ENCODE assay signal across 17 mouse cellular contexts in the genomic region with DNA sequence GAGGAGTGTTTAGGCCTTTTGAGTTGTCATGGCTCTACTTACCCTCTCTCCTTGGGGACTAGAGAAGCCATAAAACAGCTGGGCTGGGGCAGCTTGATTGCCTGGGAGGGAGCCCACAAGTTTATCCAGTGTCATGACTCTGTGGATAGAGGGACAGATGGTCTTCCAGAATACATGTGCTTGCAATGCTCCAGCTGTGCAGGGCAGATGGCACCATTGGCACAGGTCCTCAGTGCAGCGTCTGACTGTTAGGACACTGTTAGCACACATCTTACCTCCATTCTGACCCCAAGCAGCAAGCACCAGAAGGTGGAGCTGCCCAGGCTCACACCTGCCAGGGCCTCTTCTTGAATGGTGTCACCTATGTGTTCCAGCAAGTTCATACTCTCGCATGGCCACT.
"Had no signal": no experiment of that assay in that cellular context is flagged by ENCODE, and none has a peak within 500 bp of the region (broad histone marks: within the 10 kb centered on the region; RNA-seq: fewer than 3 reads in every experiment).

No protein-coding gene starts in this region.

- H3K4me2 ChIP-seq: liver, embryonic 11.5 days; liver, embryonic 15.5 days; midbrain, embryonic 13.5 days; neural tube, embryonic 13.5 days had no signal

- DNase-seq: kidney, adult 9 months; kidney, postnatal 10 days; kidney, postnatal 4 days; lung, adult 2 months; lung, postnatal 36 days; retina, postnatal 1 day; right cerebral cortex, postnatal 4 days; spleen, adult 18-20 months; thymus, adult 18-20 months; thymus, postnatal 14 days had no signal

- H3K4me3 ChIP-seq: layer of hippocampus, adult 2 months; limb, embryonic 10.5 days; liver, embryonic 15.5 days; midbrain, embryonic 13.5 days; neural tube, embryonic 13.5 days had no signal

- H3K9me3 ChIP-seq: limb, embryonic 10.5 days; liver, embryonic 15.5 days; midbrain, embryonic 13.5 days; neural tube, embryonic 13.5 days had no signal

- H3K27ac ChIP-seq: layer of hippocampus, adult 2 months; limb, embryonic 10.5 days; liver, embryonic 15.5 days; midbrain, embryonic 13.5 days; neural tube, embryonic 13.5 days had no signal

- H3K9ac ChIP-seq: liver, embryonic 15.5 days; neural tube, embryonic 13.5 days had no signal

- ATAC-seq: lung, postnatal 0 days; midbrain, embryonic 13.5 days had no signal

- H3K27me3 ChIP-seq: liver, embryonic 15.5 days; midbrain, embryonic 13.5 days; neural tube, embryonic 13.5 days had no signal
